Mouse (Mus musculus) adrenal gland, postnatal 4 days (tissue): Measurements from ENCODE around the gene Triml2. TPM values are rescaled to one million over a fixed set of nuclear protein-coding genes. Genes with fewer than 3 reads are reported as not detected.

Experiments
- DNase-seq, 2 experiments: peaks; one replicate each; pipeline ENCODE4 v3.0.0; 2021 to 2022; ENCODE audit warnings: low spot score in 2 of 2, mixed read lengths in 2 of 2
- long read RNA-seq, 2 experiments: library from polyadenylated mRNA; stranded (forward); transcript quantifications; one replicate each; pipeline ENCODE4 v2.0.0; 2021
- total RNA-seq, 2 experiments: library from RNA; stranded (reverse); gene quantifications; 2 replicates each; pipeline ENCODE4 v1.2.3; 2021

The Triml2 gene
- not detected for total RNA-seq
- long read RNA-seq, experiment 1 = 0 reads
- long read RNA-seq, experiment 2 = 0 reads

DNA sequence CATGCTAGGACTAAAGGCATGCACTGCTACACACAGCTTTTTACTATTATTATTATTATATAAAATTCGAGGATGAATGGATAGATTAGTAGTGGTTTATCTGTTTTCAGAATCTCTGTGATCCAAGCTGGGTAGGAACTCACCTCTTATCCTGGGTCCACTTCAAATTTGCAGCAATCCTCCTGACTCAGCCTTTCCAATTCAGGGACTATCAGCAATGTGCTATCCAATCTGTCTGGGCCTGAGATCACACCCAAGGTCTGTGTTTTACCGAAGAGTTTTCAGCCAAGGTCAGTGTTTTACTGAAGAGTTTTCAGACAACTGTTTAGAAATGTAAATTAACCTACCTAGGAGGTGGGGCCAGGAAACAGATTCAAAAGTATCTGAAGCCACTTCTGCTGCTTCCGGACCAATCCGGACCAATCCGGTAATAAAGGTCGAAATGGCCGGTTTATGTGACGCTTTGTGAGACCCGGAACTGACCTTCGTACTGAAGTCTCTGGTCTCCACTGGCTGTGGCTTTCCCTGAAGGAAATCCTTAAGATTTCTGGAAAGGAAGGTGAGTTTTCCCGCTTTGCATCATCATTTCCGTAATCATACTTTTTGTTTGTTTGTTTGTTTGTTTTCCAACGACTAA is at the start of gene Triml2:
Triml2 (plus strand) TSS at position 488 of the 637 bp plus-strand sequence.
- no peak for DNase-seq

DNA sequence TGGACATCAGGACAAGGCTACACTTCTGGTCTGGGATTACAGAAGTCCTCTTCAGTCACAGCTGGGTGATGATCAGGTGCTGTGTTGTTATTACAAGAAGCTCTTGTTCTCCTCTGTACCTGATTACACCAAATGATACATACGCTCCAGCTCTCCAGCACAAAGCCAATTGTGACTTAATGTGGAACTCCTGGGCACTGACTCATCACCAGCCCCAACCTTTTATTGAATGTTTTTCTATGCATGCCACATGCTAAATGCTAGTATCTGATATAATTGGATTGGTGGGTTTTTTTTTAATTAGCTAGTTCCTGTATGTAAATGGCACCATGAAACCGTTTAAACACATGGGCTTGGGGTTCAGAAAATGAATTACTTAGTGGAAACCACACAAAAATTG is 39.0 kb upstream of the Triml2 start, which contains the start of gene Triml1:
Triml1 (minus strand) TSS at position 101 of the 400 bp plus-strand sequence.
- no peak for DNase-seq

DNA sequence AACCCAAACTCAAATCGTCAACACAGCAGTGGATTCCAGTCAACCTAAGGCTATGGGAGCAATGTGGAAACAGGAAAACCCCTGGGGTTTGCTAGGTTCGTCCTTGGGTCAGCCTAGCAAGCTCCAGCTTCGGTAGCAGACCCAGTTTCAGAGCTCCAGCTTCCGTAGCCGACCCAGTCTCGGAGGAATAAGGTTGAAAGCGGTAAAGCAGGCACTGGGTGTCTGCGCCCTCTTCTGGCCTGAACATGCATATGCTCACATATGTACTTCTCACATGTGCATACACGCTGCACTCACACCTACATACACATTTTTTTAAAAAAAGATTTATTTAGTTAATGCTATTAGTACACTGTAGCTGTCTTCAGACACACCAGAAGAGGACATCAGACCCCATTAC is 31.0 kb upstream of the Triml2 start:
- DNase-seq = no peak

DNA sequence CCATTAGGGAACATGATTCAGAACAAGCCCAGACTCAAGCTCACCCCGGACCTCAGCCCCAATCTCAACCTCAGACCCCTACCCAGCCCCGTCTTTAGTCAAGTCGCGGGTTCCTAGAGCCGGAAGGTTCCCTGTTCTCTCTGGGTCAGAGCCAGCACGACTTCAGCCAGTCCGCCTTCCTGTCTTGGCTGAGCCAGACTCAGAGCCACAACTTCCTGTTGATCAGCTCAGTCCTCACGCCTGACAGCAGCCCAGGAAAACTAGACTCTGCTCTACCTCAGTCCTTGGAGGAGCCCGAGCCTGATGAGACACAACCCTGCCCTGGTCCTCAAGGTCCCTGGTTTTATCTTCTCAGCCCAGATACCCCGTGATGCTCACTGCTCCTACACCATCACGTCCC is 17.1 kb upstream of the Triml2 start:
- DNase-seq = no peak

DNA sequence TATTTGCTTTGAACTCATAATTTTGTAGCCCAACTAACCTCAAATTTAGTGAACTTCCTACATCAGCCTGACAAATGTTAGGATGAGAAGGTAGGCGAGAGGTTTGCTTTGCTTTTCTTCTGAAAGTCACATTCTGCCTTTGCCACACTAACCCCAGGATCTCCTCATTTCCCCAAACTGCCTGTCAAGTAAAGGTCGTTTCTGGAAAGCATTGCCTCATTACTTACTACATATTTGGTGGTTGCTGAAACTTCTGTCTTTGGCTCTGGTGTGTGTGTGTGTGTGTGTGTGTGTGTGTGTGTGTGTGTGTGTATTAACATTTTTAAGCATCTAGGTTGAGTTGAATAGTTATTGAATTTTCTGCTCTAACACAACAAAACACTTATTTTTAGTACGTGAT is 15.9 kb upstream of the Triml2 start:
- DNase-seq = no peak

DNA sequence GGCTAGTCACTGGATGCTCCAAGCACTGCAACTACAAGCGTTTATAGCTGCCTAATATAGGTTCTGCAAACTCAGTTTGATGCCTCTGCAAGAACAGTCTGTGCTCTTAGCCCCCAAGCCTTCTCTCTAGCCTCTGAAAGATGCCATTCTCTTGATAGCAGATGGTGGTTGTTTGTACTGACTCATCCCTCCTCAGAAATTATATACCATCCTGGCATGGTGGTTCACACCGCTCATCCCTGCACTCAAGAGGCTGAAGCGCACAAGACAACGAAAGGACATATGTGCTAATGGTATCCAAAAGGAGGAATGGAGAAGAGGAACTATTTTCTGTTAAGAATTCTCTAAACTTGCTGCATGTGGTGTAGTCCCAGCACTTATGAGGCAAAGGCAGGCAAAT is 12.3 kb upstream of the Triml2 start:
- DNase-seq = no peak

DNA sequence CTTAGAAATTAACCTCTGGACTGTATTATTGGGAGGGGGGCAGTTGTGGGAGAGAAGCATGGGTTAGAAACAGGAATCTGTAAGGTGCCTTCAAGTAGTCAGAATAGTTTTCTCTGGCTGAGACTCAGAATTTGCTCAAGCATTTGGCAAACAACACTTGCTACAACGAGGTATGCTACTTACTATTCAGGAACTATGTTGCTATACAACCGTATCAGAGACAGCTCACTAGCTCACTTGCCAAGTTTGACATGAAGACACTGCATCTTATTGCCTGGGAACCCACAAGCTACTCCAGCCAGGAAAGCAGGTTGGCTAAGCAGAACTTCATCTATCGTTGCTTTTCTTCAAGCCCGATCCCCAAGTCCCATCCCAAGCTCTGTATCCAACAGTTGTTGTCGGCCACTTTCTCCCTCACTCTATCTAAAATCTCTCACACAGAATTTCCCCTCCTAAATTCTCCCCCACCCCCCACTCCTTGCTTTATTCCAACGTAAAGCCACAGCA is 11.0 kb upstream of the Triml2 start:
- no peak for DNase-seq

DNA sequence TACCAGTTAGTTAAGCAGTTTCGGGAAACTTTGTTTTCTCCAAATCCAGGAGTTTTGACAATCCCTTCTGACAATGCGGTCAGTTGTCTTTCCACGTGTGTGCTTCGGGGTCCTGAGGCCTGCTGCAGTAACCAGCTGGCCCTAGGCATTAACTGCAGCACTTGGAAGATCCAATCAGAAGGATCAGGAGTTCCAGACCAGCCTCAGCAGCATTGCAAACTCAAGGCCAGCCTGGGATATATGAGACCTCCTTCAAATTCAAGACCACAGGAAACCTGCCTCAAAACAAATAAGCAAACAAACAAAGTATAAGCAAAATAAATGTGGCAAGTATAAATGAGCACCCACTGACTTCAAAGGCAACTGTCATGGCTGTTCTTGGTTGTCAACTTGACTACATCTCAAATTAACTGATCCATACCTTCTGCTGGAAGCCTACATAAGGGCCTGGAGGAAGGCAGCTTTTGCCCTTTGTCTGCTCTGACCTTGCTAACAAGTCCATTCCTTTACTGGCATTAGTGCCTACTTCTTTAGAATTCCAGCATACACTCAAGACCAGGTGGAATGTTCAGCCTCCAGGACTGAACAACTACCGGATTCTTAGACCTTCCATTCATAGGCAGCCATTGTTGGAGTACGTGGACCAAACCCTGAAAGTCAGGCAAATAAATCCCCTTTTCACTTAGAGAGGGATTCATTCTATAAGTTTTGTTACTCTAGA is 3.4 kb upstream of the Triml2 start:
- DNase-seq = no peak

DNA sequence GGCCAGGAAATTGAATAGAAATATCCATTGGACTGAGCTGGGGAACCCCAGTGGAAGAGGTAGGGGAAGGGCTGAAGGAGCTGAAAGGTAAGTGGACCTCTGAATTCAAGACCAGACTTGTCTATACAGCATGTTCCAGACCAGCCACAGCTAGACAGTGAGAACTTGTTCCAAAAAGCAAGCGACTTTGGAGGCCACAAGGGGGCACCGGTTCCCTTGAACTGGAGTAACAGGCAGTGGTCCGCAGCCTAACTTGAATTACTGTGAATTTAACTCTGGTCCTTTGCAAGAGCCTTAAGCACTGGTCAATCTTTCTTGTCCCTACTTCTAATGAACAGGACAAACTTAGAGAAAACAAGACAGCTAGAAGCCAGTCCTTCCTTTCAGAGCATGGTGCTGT is 2.1 kb upstream of the Triml2 start:
- DNase-seq = no peak

DNA sequence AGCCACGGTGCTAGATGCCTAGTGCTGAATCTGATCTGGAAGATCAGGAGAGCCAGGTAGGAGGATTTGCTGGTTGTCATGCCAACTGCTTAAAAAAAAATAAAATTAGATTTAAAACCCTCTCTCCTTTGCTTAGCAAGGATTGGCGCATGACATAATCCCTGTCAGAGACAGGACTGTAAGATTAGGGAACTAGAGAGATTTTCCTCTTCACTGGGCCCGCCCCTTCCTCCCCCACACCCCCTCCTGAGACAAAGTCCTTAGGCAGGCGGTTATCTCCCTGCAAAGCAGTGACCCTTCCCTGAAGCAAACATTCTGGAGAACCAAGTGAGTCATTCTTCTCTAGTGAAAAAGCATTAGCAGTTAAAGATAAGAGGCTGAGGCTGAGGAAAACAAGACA is 1.2 kb upstream of the Triml2 start:
- no peak for DNase-seq

DNA sequence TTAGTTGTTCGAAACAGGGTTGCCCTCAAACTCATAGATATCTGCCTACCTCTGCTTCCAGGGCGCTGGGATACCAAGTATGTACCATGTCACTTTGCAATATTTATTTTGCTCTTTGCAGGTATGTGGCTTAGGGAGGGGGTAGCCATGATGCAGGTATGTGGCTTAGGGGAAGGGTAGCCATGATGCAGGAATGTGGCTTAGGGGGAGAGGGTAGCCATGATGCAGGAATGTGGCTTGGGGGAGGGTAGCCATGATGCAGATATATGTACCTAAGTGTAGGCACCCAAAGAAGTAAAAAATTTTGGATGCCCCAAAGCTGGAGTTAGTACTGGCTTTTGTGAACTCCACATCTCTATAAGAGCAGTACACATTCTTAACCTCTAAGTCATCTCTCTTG is 1.9 kb downstream of the Triml2 start:
- no peak for DNase-seq

DNA sequence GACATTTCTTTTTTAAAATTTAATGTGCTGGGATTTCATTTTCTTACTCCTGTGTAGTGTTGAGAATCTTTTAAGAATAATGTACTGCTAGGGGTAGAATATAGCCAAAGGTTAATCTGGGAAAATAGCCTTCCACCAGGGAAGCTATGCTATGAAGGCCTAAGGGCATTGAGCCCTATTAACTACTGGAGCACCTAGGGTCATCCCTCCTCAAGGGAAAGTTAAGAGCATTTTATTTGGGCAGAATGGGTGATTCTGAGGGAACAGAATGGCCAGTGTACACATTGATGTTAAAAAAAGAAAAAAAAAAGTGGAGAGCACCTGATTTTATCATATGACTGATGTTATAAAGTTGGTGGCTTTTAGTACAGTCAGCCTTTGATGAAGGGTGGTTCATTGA is 35.2 kb downstream of the Triml2 start:
- no peak for DNase-seq

DNA sequence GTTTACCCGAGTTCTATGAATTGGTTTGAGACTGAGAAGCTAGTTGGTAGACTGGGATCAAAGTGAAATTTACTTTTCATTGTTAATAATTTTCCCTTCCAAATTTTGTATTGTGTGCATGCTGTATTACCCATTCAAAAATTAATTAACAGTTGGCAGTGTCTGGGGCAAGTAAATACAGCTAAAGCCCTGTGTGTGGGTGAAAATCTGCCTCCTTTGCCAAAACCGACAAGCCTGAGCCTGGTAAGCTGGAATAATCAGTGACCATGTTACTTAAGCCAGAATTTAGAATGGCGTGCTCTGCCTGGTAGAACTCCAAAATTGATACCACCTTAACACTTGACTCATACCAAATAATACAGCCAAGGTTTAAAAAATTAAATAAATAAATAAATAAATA is 63.0 kb downstream of the Triml2 start:
- no peak for DNase-seq

Other genes with a start within 250 kb of the Triml2 start
- gene Triml1, start 39.1 kb upstream of the Triml2 start, total RNA-seq = not detected
- not detected for gene Zfp42, start 126.4 kb downstream of the Triml2 start, total RNA-seq